Mouse (Mus musculus) thymus, postnatal 10 days (tissue): ENCODE measurements around the gene Ssna1.

Experiments used
- DNase-seq, 2 experiments: peaks; one replicate each; pipeline ENCODE4 v3.0.0; 2021; ENCODE audit warnings: low spot score in 2 of 2

The Ssna1 gene

GRCm38 (mm10) chr2:25290101-25290815 lies 18.0 kb upstream of the Ssna1 start:
- no peak for DNase-seq

GRCm38 (mm10) chr2:25289651-25290050 lies 17.4 kb upstream of the Ssna1 start, which contains the start of gene Lrrc26:
Lrrc26 (plus strand) TSS chr2:25289915.
- no peak for DNase-seq

GRCm38 (mm10) chr2:25288734-25289345 lies 16.6 kb upstream of the Ssna1 start:
- DNase-seq: no peak

GRCm38 (mm10) chr2:25287927-25288649 lies 15.8 kb upstream of the Ssna1 start, which contains the start of gene Tmem210:
Tmem210 (plus strand) TSS chr2:25288145.
- DNase-seq: no peak

- no peak for DNase-seq
These were observed 14.8 kb upstream of the Ssna1 start for GRCm38 (mm10) chr2:25286837-25287636.

GRCm38 (mm10) chr2:25286314-25286713 lies 14.1 kb upstream of the Ssna1 start:
- no peak for DNase-seq

- no peak for DNase-seq
These were observed 13.3 kb upstream of the Ssna1 start for GRCm38 (mm10) chr2:25285551-25285950.

GRCm38 (mm10) chr2:25278928-25279882 lies 7.0 kb upstream of the Ssna1 start:
- DNase-seq: peak; percentile 54 to 78

GRCm38 (mm10) chr2:25273010-25273409 lies 772 bp upstream of the Ssna1 start:
- DNase-seq: no peak

GRCm38 (mm10) chr2:25272515-25272914 lies 277 bp upstream of the Ssna1 start:
- DNase-seq: no peak

- no peak for DNase-seq
These were observed 4.4 kb downstream of the Ssna1 start for GRCm38 (mm10) chr2:25267746-25268309.

GRCm38 (mm10) chr2:25267241-25267640 lies 5.0 kb downstream of the Ssna1 start:
- DNase-seq: no peak

- DNase-seq: no peak
These were observed 5.5 kb downstream of the Ssna1 start for GRCm38 (mm10) chr2:25266720-25267119.

GRCm38 (mm10) chr2:25265897-25266656 lies 6.2 kb downstream of the Ssna1 start:
- DNase-seq: no peak

- DNase-seq: no peak
These were observed 7.4 kb downstream of the Ssna1 start for GRCm38 (mm10) chr2:25264851-25265250.

- DNase-seq: no peak
These were observed 8.0 kb downstream of the Ssna1 start for GRCm38 (mm10) chr2:25264286-25264660.

GRCm38 (mm10) chr2:25263623-25264285 lies 8.5 kb downstream of the Ssna1 start:
- DNase-seq: no peak

- peak; percentile 47 to 63 for DNase-seq
These were observed 9.2 kb downstream of the Ssna1 start for GRCm38 (mm10) chr2:25262795-25263622.
